Mouse (Mus musculus) cerebellum, adult 11-12 months (tissue): ENCODE data around the gene Ddost.
"Not testable (repeated sequence)": the region's sequence is repeated elsewhere in the genome, so short reads cannot be mapped to it uniquely, and the experiment has no call there.

Source experiments
- DNase-seq: peaks from one replicate; pipeline ENCODE4 v3.0.0; 2022

Gene Ddost

GRCm38 (mm10) chr4:138312105-138312504, 7.6 kb downstream of the Ddost start:
- DNase-seq, result peak; percentile 24

DNA sequence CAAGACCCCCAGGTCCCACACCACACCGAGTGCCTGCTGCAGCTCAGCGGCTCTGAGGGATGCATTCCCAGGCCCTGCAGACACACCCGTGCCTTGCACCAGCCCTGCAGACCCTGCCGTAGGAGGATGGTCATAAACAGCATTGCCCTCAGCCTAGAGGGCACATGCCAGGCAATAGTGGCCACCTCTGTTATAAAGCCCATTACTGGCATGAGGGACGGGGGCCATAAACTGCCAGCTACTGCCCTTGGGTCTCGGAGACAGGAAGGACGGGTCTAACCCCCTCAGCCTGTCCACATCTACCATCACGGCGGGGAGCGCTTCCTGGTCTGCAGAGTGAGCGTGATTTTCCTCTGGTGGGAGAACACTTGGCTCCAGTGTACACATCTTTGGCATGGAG, 8.5 kb downstream of the Ddost start:
- no peak for DNase-seq

- DNase-seq, result no peak
These were observed 9.3 kb downstream of the Ddost start for GRCm38 (mm10) chr4:138313795-138314194.

DNA sequence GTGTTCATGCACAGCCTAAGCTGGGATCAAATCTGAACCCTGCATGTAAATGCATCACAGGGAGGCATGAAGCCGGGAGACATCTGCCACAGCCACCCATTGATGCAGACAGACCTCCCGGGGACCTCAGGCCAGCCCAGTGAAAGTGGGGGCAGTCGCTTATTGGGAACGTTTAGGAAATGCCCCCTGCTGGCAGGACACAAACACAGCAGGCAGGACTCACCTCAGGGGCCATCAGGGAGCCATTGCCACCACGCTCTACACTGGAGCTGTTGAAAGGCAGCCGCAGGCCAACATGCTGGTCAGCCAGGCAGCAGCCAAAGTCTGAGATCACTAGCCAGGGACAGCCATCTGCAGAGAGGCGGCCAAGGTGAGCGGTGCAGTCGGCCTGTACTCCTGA, 11.3 kb downstream of the Ddost start:
- DNase-seq, result no peak

DNA sequence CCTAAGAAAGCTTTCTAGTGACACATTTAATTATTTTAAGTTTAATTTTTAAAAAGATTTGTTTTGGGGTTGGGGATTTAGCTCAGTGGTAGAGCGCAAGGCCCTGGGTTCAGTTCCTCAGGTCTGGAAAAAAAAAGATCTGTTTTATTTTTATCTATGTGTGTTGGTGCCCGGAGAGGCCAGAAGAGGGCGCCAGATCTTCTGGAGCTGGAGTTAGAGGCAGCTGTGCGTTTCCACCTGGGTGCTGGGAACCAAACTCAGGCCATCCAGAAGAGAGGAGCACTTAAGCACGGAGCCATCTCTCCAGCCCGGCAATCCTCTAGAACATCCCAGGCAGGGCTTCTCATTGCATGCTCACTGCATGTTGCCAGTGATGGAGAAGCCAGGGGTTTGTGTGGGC, 11.8 kb downstream of the Ddost start:
- no peak for DNase-seq

- DNase-seq, result no peak
These were observed 14.2 kb downstream of the Ddost start for GRCm38 (mm10) chr4:138318509-138319266.

GRCm38 (mm10) chr4:138319508-138319907, 15.0 kb downstream of the Ddost start:
- peak; percentile 84 for DNase-seq

GRCm38 (mm10) chr4:138320711-138321110, 16.2 kb downstream of the Ddost start:
- no peak for DNase-seq

DNA sequence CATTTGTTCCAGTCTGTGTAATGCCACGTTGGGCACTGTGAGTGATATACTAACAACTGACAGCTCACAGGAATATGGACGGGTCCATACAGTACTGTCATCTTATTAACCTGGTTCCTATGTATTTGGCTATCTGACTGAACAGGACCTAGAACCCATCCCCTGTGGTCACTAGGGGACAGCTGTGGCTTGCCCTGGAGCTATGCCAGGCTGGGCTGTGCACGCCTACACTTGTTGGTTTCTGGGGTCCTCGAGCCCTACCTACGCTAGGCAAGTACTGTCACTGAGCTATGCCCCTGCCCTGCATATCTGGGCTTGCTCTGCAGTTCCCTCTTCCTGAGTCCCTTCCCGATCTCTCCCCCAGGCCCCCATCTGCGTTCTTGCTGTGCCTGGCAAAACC, 17.0 kb downstream of the Ddost start:
- DNase-seq, result no peak

- no peak for DNase-seq
These were observed 18.2 kb downstream of the Ddost start for GRCm38 (mm10) chr4:138322692-138323091.

- DNase-seq, result no peak
These were observed 19.2 kb downstream of the Ddost start for GRCm38 (mm10) chr4:138323753-138324152.

GRCm38 (mm10) chr4:138324451-138324850, 19.9 kb downstream of the Ddost start:
- no peak for DNase-seq

- DNase-seq, result peak; percentile 96
These were observed 21.0 kb downstream of the Ddost start for GRCm38 (mm10) chr4:138325466-138326076.

- DNase-seq, result peak; percentile 90
These were observed 21.7 kb downstream of the Ddost start, which contains the start of gene Pink1 for GRCm38 (mm10) chr4:138326077-138326695. Gene Pink1, minus strand, starts transcription at chr4:138326307.

- DNase-seq, result not testable (repeated sequence)
These were observed 22.6 kb downstream of the Ddost start for GRCm38 (mm10) chr4:138327155-138327554.

- no peak for DNase-seq
These were observed 23.5 kb downstream of the Ddost start for GRCm38 (mm10) chr4:138327891-138328470.

DNA sequence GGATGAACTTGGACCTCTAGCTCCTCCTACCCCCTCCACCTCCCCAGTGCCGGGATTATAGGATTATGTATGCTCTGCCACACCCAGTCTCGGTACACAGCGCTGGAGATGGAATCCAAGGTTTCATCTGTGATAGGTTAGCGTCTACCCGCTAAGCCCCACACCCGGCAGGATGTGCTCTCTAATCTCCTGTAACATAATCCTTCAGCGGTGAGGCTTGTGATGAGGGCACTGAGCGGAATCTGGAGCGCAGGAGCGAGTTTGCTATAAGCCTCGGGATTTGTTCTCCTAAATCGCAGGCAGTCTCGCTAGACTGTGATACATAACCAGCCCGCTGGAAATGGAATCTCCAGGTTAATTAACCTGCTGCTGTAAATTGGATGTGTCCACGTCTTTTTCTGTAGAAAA, 25.7 kb downstream of the Ddost start:
- DNase-seq, result no peak

- DNase-seq, result no peak
These were observed 27.1 kb downstream of the Ddost start for GRCm38 (mm10) chr4:138331647-138332046.

- no peak for DNase-seq
These were observed 28.6 kb downstream of the Ddost start for GRCm38 (mm10) chr4:138333135-138333534.

DNA sequence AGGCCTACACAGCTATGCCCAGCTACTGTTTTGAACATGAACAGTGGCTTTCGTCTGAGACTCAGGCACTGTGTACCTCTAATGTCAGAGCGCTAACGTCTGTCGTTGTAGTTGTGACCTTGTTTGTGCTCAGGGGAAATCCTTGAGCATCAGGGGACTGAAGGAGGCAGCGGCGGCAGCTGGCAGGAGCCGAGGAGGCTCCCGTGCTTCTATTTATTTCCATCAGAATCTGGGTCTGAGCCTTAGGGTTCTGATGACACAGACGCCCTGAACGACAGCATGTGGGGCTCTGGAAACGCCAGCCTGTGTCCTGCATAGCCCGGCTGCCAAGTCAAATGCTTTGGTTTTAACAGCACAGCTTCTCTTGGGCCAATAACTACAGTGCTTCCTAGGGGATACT, 30.5 kb downstream of the Ddost start:
- no peak for DNase-seq

DNA sequence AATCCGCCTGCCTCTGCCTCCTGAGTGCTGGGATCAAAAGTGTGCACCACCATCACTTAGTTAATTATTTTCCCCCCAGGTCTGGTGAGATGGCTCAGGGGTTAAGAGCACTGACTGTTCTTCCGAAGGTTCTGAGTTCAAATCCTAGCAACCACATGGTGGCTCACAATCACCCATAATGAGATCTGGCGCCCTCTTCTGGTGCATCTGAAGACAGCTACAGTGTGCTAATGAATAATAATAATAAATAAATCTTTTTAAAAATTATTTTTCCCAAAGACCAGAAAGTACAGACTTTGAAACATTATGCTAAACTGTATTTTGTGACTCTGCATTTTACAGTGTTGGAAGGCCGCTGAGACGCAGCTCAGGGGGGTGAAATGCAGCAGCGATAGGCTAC, 31.1 kb downstream of the Ddost start:
- DNase-seq, result no peak

GRCm38 (mm10) chr4:138336876-138337275, 32.3 kb downstream of the Ddost start:
- no peak for DNase-seq

GRCm38 (mm10) chr4:138337341-138337740, 32.8 kb downstream of the Ddost start:
- DNase-seq, result no peak

GRCm38 (mm10) chr4:138339963-138340362, 35.4 kb downstream of the Ddost start:
- DNase-seq, result peak; percentile 56
